Mouse (Mus musculus) NIH3T3 (cell line): ENCODE results near the gene Gm28269.
A peak's percentile ranks its signal among the peaks of the same experiment; 100 is the strongest.

Experiments used
- DNase-seq: peaks from one replicate; pipeline ENCODE4 v3.0.0-alpha.2; 2012; ENCODE audit warnings: low read depth

The Gm28269 gene

GRCm38 (mm10) chrX:21744997-21745396 lies at the start of gene Gm28269:
Gene Gm28269 (minus strand): TSS chrX:21745097.
- no peak for DNase-seq

DNA sequence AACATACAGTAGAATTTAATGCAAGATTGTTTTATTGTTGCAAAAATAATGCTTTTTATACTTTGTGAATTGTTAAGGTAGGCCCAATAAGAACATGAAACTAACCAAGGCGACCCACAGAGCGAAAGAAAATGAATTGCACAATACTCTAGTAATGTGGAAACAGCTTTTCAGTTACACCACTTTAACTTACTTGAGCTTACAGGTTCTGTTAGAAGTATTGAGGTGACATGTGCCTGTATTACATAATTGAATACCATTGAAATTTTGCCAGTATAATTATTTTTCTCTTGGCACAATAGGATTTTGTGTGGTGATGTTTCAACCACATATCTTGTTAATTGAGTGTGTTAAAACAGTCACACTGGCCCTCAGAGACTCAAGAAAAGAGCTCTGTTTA lies 28.0 kb downstream of the Gm28269 start:
- DNase-seq = no peak

- no peak for DNase-seq
Measured at GRCm38 (mm10) chrX:21715293-21715692, 29.6 kb downstream of the Gm28269 start.

- no peak for DNase-seq
Measured at GRCm38 (mm10) chrX:21714829-21715228, 30.1 kb downstream of the Gm28269 start, which contains the start of gene Slc6a14. Gene Slc6a14 (plus strand): TSS chrX:21714896.

- DNase-seq = no peak
Measured at GRCm38 (mm10) chrX:21704470-21704869, 40.4 kb downstream of the Gm28269 start.

GRCm38 (mm10) chrX:21701646-21702045 lies 43.3 kb downstream of the Gm28269 start:
- DNase-seq = no peak

- DNase-seq = peak; percentile 25
Measured at GRCm38 (mm10) chrX:21695687-21696086, 49.2 kb downstream of the Gm28269 start.

GRCm38 (mm10) chrX:21695220-21695619 lies 49.7 kb downstream of the Gm28269 start:
- no peak for DNase-seq
